Mouse (Mus musculus): ENCODE results near the gene Hspa12a.
"Not testable (repeated sequence)": the region's sequence is repeated elsewhere in the genome, so short reads cannot be mapped to it uniquely, and the experiment has no call there.

Hspa12a gene

GRCm38 (mm10) chr19:58910941-58911368 is 32.5 kb downstream of the Hspa12a start:
- peak; percentile 57 for DNase-seq (ENCODE audit: low read depth)

- no peak for DNase-seq (ENCODE audit: low read depth)
These were observed 35.4 kb downstream of the Hspa12a start for GRCm38 (mm10) chr19:58908018-58908417.

- no peak for DNase-seq (ENCODE audit: low read depth)
These were observed 36.8 kb downstream of the Hspa12a start for GRCm38 (mm10) chr19:58906685-58907084.

- DNase-seq (ENCODE audit: low read depth) = peak; percentile 49
These were observed 39.5 kb downstream of the Hspa12a start for GRCm38 (mm10) chr19:58903899-58904327.

GRCm38 (mm10) chr19:58903079-58903898 is 40.2 kb downstream of the Hspa12a start:
- DNase-seq (ENCODE audit: low read depth) = no peak

GRCm38 (mm10) chr19:58900471-58900870 is 43.0 kb downstream of the Hspa12a start:
- not testable (repeated sequence) for DNase-seq (ENCODE audit: low read depth)

GRCm38 (mm10) chr19:58896216-58896615 is 47.2 kb downstream of the Hspa12a start:
- no peak for DNase-seq (ENCODE audit: low read depth)

- DNase-seq (ENCODE audit: low read depth) = no peak
These were observed 54.0 kb downstream of the Hspa12a start for GRCm38 (mm10) chr19:58889306-58890038.

GRCm38 (mm10) chr19:58886467-58886866 is 57.0 kb downstream of the Hspa12a start:
- no peak for DNase-seq (ENCODE audit: low read depth)

GRCm38 (mm10) chr19:58883451-58883850 is 60.0 kb downstream of the Hspa12a start:
- DNase-seq (ENCODE audit: low read depth) = no peak

GRCm38 (mm10) chr19:58882336-58882735 is 61.1 kb downstream of the Hspa12a start:
- DNase-seq (ENCODE audit: low read depth) = no peak

GRCm38 (mm10) chr19:58879330-58879957 is 64.0 kb downstream of the Hspa12a start:
- DNase-seq (ENCODE audit: low read depth) = no peak

GRCm38 (mm10) chr19:58878560-58878959 is 64.9 kb downstream of the Hspa12a start:
- no peak for DNase-seq (ENCODE audit: low read depth)

GRCm38 (mm10) chr19:58873536-58873935 is 69.9 kb downstream of the Hspa12a start:
- no peak for DNase-seq (ENCODE audit: low read depth)

- DNase-seq (ENCODE audit: low read depth) = no peak
These were observed 70.8 kb downstream of the Hspa12a start for GRCm38 (mm10) chr19:58872381-58873259.

GRCm38 (mm10) chr19:58871878-58872277 is 71.6 kb downstream of the Hspa12a start:
- no peak for DNase-seq (ENCODE audit: low read depth)

- DNase-seq (ENCODE audit: low read depth) = no peak
These were observed 76.8 kb downstream of the Hspa12a start for GRCm38 (mm10) chr19:58866651-58867050.

- no peak for DNase-seq (ENCODE audit: low read depth)
These were observed 78.2 kb downstream of the Hspa12a start for GRCm38 (mm10) chr19:58865224-58865623.

- DNase-seq (ENCODE audit: low read depth) = no peak
These were observed 79.4 kb downstream of the Hspa12a start for GRCm38 (mm10) chr19:58864006-58864573.

- no peak for DNase-seq (ENCODE audit: low read depth)
These were observed 82.2 kb downstream of the Hspa12a start for GRCm38 (mm10) chr19:58861174-58861760.

Data from 416B (cell line).